Mouse (Mus musculus) thymus, adult 2 months (tissue): ENCODE results near the gene Fzd7. TPM values are rescaled to one million over a fixed set of nuclear protein-coding genes. Genes with fewer than 3 reads are reported as not detected.

Experiments
- DNase-seq: peaks from one replicate; pipeline ENCODE4 v3.0.0; 2021
- H3K27ac ChIP-seq: fragments of 200-500 bp; 2 replicates; pipeline ENCODE4 v1.5.1; 2012; ENCODE audit warnings: low read length, control low read depth; ENCODE audit not compliant: control insufficient read depth, insufficient read depth
- H3K27me3 ChIP-seq: fragments of 200-500 bp; 2 replicates; pipeline ENCODE4 v1.6.1; 2012; ENCODE audit warnings: mild to moderate bottlenecking, low read length, moderate library complexity, mixed read lengths; ENCODE audit not compliant: control insufficient read depth, insufficient read depth
- H3K36me3 ChIP-seq: fragments of 200-500 bp; 2 replicates; pipeline ENCODE4 v1.6.1; 2012; ENCODE audit warnings: mild to moderate bottlenecking, low read length, moderate library complexity; ENCODE audit not compliant: control insufficient read depth, insufficient read depth
- H3K4me1 ChIP-seq: fragments of 200-500 bp; replicated peaks from 2 replicates; pipeline ENCODE4 v1.6.1; 2012; ENCODE audit warnings: low read length; ENCODE audit not compliant: control insufficient read depth, insufficient read depth
- H3K4me3 ChIP-seq: fragments of 200-500 bp; 2 replicates; pipeline ENCODE4 v1.5.1; 2012; ENCODE audit warnings: mild to moderate bottlenecking, low read length, control low read depth, moderate library complexity; ENCODE audit not compliant: control insufficient read depth, insufficient read depth
- CTCF ChIP-seq: fragments of 200-500 bp; IDR thresholded peaks from 2 replicates; pipeline ENCODE4 v1.5.1; 2012; ENCODE audit warnings: mild to moderate bottlenecking, control low read depth, low read length, moderate library complexity, borderline replicate concordance; ENCODE audit not compliant: control insufficient read depth, poor library complexity, insufficient read depth; ENCODE audit errors: extremely low read depth
- POLR2A ChIP-seq: fragments of 200-500 bp; IDR thresholded peaks from 2 replicates; pipeline ENCODE4 v1.6.1; 2012; ENCODE audit warnings: mild to moderate bottlenecking, low read length, control low read depth, moderate library complexity; ENCODE audit not compliant: control insufficient read depth, poor library complexity, insufficient read depth; ENCODE audit errors: extremely low read depth
- WGBS: fragments of 180-500 bp; shearing (Covaris S2); methylation state at CpG from one replicate; pipeline ENCODE4 v1.1.7; 2018; 5-methylcytosine and 5-hydroxymethylcytosine counted together
- polyA plus RNA-seq: library from polyadenylated mRNA; depleted of rRNA; stranded (reverse); fragments of >200 nt; gene quantifications from 2 replicates; pipeline ENCODE4 v1.2.3, GENCODE M21; 2012; rRNA removed

Fzd7 gene
- polyA plus RNA-seq, 1 experiment = 11.4 TPM

GRCm38 (mm10) chr1:59523378-59523958, 41.2 kb downstream of the Fzd7 start:
- Histone ChIP-seq H3K27ac (no peak overlapping the region), H3K4me1 (no peaks in the 10 kb centered on the region), H3K27me3 (no peaks in the 10 kb centered on the region), H3K4me3 (no peak overlapping the region), H3K36me3 (no peaks in the 10 kb centered on the region)
- WGBS = 88% methylated on average over 5 of the region's 5 CpGs
- TF ChIP-seq POLR2A (no peak), CTCF (no peak)
- no peak for DNase-seq

GRCm38 (mm10) chr1:59524071-59524470, 41.8 kb downstream of the Fzd7 start:
- Histone ChIP-seq H3K36me3 (no peaks in the 10 kb centered on the region), H3K27me3 (no peaks in the 10 kb centered on the region), H3K4me1 (no peaks in the 10 kb centered on the region), H3K27ac (no peak overlapping the region), H3K4me3 (no peak overlapping the region)
- no peak for DNase-seq
- no peak for TF ChIP-seq CTCF
- no peak for TF ChIP-seq POLR2A
- WGBS = 94% methylated on average over 2 of the region's 2 CpGs

DNA sequence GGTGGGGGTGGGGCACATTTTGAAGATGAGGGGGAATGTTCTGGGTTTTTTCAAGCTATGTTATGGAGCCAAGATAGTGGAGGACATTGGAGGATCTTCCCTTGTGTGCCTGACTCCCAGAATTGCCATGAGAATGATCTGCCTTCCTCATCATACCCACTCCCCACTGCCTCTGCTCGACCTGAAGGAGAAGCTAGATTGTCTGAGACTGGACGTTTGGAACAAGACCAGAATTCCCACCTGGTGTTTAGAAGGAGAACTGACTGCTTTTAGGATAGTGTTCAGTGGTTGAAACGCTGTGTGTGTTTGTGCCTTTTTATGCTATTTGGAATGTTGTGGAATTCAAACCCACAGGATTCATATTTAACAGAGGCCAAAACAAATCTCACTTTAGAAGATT, 42.5 kb downstream of the Fzd7 start:
- Histone ChIP-seq H3K4me3 (no peak overlapping the region), H3K27ac (no peak overlapping the region), H3K4me1 (no peaks in the 10 kb centered on the region), H3K27me3 (no peaks in the 10 kb centered on the region), H3K36me3 (no peaks in the 10 kb centered on the region)
- 86% methylated on average over 3 of the region's 3 CpGs for WGBS
- no peak for DNase-seq
- TF ChIP-seq POLR2A (no peak), CTCF (no peak)

- H3K27me3 ChIP-seq = no peaks in the 10 kb centered on the region
- TF ChIP-seq CTCF (no peak), POLR2A (no peak)
- H3K4me3 ChIP-seq = no peak overlapping the region
- WGBS = 95% methylated on average over 6 of the region's 6 CpGs
- no peaks in the 10 kb centered on the region for H3K36me3 ChIP-seq
- DNase-seq = no peak
- H3K4me1 ChIP-seq = no peaks in the 10 kb centered on the region
- H3K27ac ChIP-seq = no peak overlapping the region
These were observed 45.0 kb downstream of the Fzd7 start for GRCm38 (mm10) chr1:59527219-59527618.

DNA sequence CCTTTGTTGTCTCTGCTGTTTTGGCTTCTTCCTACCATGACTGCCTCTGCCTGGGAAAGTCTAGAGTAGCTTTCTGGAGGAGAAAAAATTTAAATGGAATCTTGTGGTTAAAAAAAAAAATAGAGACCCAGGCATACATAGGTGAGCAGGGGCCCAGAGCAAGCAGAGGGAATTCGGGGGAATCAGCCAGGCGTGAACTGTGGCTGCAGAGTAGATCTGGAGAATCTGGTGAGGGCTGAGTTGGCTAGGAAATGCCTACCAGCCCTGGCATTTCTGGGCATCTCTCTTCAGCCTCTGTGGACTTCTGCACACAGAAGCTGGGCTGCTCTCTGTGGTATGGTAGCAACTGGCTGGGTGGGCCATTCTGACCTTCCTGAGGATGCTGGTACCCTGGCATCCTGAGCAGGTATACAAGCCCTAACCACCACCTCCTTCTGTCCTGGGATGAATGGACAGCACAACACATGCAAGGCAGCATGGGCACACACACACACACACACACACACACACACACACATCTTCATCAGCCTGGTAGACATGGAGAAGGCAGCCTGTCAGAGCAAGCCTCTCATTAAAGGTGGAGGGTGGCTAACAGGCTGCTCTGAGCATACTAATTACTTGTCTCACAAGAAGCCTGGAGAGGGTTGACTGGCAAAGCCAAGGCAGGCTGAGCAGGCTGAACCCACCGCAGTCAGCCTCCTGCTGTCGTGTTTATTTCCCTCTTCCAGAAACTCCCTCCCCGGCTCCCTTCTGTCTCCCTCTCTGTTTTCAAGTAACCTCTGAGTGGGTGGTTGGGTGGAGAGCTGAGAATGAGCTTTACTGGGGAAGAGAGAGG, 53.0 kb downstream of the Fzd7 start:
- no peak for TF ChIP-seq CTCF
- no peak for TF ChIP-seq POLR2A
- Histone ChIP-seq H3K27me3 (no peaks in the 10 kb centered on the region), H3K36me3 (no peaks in the 10 kb centered on the region), H3K4me3 (no peak overlapping the region), H3K4me1 (no peaks in the 10 kb centered on the region), H3K27ac (no peak overlapping the region)
- DNase-seq = no peak
- 87% methylated on average over 5 of the region's 5 CpGs for WGBS

Other genes starting within 250 kb of the Fzd7 start
- gene Als2, start 245.2 kb upstream of the Fzd7 start, polyA plus RNA-seq = 15.9 and 18.6 TPM in 2 replicates
- 0.12 TPM in 1 of 2 replicates, not detected in the other for gene Cdk15, start 225.5 kb upstream of the Fzd7 start, polyA plus RNA-seq
- gene Gm973, start 33.8 kb downstream of the Fzd7 start, polyA plus RNA-seq = 0.09 and 0.28 TPM in 2 replicates
- gene Sumo1, start 188.4 kb downstream of the Fzd7 start, polyA plus RNA-seq = 18.3 and 21.8 TPM in 2 replicates
- gene Nop58, start 202.5 kb downstream of the Fzd7 start, polyA plus RNA-seq = 52.3 and 58.5 TPM in 2 replicates